Mouse (Mus musculus) spleen, adult 2 months (tissue): Measurements from ENCODE around the gene Pip5kl1.

Source experiments
- CTCF ChIP-seq: fragments of 200-500 bp; IDR thresholded peaks from 2 replicates; pipeline ENCODE4 v1.5.1; 2011; ENCODE audit warnings: mild to moderate bottlenecking, inconsistent platforms; ENCODE audit not compliant: insufficient read depth, insufficient read length, insufficient replicate concordance; ENCODE audit errors: extremely low read depth
- POLR2A ChIP-seq: fragments of 200-500 bp; IDR thresholded peaks from 2 replicates; pipeline ENCODE4 v1.6.1; 2011; ENCODE audit warnings: low read depth, low read length, inconsistent platforms

DNA sequence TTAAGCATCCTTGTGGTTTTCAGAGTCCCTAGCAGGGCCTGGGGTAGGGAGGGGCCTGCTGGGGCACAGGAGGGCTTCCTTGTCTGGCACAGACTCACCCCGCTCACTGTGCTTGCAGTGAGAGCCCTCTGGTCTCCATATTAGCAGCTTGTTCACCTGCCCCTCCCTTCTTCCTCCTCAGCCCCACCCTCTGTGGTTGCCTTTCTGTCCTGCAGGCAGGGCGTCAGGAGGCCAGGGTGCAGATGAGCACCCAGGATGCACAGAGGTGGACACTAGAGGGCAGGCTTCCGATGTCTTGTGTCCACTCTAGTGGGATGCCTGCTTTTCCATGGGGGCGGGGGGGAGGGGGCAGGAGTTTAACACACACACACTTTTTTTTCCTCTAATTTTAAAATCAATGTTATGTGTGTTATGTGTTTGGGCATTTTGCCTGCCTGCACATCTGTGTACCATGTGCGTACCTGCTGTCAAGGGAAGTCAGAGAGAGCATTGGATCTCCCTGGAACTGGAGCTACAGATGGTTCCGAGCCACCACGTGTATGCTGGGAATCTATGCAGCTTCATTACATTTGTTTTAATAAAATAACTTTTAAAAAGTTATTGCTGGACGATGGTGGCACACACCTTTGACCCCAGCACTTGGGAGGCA lies 26.9 kb downstream of the Pip5kl1 start:
- TF ChIP-seq CTCF (peak; percentile 33; the same call in 1 of the 2 replicates), POLR2A (no peak)
